Mouse (Mus musculus) liver, adult 2 months (tissue): Measurements from ENCODE around the gene Usp44.

ENCODE experiments used
- CTCF ChIP-seq: fragments of 200-500 bp; IDR thresholded peaks from 2 replicates; pipeline ENCODE4 v1.5.1; 2011; ENCODE audit warnings: low read depth, low read length, control low read depth
- POLR2A ChIP-seq: fragments of 200-500 bp; IDR thresholded peaks from 2 replicates; pipeline ENCODE4 v1.6.1; 2011; ENCODE audit warnings: low read length, control low read depth; ENCODE audit not compliant: insufficient read depth; ENCODE audit errors: extremely low read depth

DNA sequence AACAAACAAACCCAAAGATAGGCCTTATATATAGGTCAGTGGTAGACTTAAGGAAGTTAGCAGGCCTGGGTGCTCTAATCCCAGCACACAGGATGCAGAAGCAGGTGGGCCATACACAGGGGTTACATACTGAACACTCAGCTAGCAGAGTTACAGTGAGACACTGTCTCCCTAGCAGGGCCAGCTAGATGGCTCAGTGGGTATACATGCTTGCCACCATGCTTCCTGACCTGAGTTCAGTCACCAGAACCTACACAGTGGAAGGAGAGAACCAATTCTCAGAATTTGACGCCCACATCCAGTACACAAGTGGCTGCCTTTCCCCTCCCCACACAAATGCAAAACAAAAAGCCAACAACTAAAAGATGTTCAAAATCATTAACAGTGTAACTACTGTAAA is 45.4 kb downstream of the Usp44 start:
- no peak for TF ChIP-seq POLR2A
- no peak for TF ChIP-seq CTCF
